Mouse (Mus musculus): ENCODE results near the gene Wasf3.

- TF ChIP-seq CTCF (IDR thresholded peaks at IDR 0.05; ENCODE audit: low read depth, low read length) (no peak), POLR2A (IDR thresholded peaks at IDR 0.05; ENCODE audit: insufficient read depth, low read length) (no peak)
Observed at GRCm38 (mm10) chr5:146408604-146409003, 23.8 kb downstream of the Wasf3 start.
